Mouse (Mus musculus) mature B cell (primary cell): ENCODE data around the gene Prl2c1.
"Not testable (repeated sequence)": the region's sequence is repeated elsewhere in the genome, so short reads cannot be mapped to it uniquely, and the experiment has no call there.

Experiments
- in situ Hi-C: fragments of 300-500 bp; cut with MboI; formaldehyde crosslinking; loops from 2 replicates; pipeline ENCODE4 v1.14.3; 2019

Gene Prl2c1

DNA sequence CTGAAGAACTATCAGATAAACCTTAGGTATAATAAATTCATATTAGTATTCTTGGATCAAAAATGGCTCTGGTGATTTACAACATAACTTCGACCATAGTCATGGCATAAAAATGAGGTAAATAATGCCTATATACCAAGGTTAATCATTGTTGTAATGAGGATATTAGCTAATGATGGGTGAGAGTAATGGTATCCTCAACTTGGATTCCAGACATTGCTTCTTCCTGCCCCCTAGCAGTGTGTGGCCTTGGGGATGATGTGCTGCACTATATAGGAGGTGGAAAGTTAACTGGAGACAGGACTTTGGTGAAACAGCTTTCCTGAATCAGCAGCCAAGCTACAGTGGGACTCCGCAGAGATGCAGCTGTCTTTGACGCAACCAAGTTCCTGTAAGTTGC, at the start of gene Prl2c1:
Gene Prl2c1 (plus strand): TSS at position 301 of the 400 bp plus-strand sequence.
- in situ Hi-C loops: no loop called here

DNA sequence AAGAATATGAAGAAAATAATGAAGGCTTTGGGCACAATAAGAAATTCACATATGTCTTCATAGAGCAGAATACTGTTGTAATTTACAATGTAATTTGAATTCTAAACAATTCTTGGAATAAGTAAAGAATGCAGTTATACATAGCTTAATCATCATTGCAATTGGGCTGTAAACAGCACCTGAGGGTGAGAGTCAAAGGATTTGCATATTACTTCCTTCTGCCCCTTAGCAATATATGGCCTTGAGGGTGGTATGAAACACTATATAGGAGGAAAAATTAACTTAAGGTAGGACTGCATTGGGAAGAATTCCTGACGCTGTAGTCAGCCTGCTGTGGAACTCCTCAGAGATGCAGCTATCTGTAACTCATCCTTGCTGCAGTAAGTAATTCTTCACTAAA, 47.8 kb upstream of the Prl2c1 start, which contains the start of gene Prl2a1:
Gene Prl2a1 (plus strand): TSS at position 301 of the 400 bp plus-strand sequence.
- in situ Hi-C loops: no loop called here

- in situ Hi-C loops: no loop called here
Measured at GRCm38 (mm10) chr13:27802765-27803164, 46.4 kb upstream of the Prl2c1 start.

GRCm38 (mm10) chr13:27904236-27904635, 55.1 kb downstream of the Prl2c1 start:
- in situ Hi-C loops: not testable (repeated sequence)
